Mouse (Mus musculus) CH12F3 (cell line): ENCODE data around the gene Myocd.

Experiments used
- in situ Hi-C: fragments of 300-500 bp; cut with MboI; formaldehyde crosslinking; loops from 2 replicates; pipeline ENCODE4 v1.14.3; 2020; ENCODE audit warnings: low sequenced_read_pairs

The Myocd gene

DNA sequence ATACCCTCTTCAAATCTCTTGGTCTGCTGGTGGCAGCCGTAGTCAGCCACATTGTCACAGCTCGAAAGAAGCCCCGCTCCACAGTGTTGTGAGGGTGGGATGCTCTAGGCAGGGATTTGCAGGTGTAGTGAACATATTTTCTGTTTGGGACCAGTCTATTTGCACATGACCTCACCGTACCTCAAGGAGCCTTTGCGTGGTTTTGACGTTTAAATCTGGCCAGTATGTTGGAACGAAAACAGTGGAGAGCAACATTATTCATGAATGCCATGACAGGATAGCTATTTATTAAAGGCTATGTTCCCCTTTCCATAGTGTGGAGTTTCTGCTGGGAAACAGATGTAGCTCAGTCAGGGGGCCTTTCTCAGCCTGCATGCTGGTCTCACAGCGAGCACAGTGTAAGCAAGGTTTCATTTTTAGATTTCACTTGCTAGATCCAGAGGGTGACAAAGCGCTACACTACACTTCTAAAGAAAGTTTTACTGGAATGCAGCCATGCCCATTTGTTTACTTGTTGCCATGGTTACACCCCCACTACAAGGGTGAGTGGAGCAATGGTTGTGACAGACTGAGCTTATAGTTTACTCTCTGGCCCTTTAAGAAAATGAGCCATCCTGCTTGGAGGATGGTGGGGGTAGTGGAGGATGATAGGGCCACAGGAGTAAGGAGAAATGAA lies 54.7 kb downstream of the Myocd start:
- in situ Hi-C loops, result no loop called here

DNA sequence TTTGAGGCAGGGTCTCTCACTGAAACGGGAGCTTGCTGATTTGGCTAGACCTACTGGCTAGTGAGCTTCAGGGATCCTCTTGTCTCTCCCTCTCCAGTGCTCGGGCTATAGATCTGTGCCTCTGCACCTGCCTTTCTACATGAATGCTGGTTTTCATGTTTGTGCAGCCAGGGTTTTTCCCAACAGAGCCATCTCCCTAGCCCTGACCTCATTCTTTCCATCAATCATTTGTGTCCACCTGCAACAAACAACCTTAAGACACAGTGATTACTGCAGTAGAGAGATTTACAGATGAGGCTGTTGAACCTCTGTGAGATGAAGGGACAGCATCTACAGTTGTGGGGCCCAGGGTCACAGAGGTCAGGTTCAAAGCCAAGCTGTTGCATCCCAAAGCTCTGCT lies 56.0 kb downstream of the Myocd start:
- in situ Hi-C loops, result no loop called here

DNA sequence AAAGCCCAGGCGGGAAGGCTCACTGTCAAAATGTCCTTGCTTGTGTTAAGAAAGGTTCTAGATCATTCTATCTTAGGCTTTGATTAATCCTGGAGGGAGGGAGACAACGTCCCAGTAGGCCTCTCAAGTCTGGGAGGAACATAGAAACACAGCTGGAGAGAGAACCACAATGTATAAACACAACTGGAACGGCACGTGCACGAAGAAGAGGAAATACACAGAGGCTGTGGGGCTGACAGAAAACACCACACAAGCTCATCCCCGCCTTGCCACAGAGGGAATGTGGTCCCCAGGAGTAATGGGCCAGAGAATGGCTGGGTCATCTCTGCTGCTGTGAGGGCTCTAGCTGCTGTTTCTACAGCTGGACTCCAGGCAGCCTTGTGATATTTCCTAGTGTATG lies 58.1 kb downstream of the Myocd start:
- in situ Hi-C loops, result no loop called here

DNA sequence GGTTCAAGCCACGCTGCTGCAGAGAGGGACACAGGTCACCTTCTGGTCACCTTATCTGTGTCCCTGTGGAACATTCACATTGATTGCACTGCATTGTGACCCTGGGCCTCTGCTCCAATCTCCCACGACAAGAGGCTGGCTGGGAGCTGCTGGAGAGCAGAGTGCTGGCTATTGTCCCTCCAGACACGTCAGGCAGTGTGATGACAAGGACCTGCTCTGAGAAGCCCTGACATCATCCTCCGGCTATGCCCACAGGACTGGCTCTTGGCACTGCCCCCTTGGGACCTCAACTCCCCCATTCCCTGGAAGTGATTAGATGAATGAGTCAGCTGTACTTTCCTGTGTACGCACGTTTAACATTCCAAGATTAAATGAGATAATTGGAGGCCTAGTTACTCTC lies 60.3 kb downstream of the Myocd start:
- in situ Hi-C loops, result no loop called here

DNA sequence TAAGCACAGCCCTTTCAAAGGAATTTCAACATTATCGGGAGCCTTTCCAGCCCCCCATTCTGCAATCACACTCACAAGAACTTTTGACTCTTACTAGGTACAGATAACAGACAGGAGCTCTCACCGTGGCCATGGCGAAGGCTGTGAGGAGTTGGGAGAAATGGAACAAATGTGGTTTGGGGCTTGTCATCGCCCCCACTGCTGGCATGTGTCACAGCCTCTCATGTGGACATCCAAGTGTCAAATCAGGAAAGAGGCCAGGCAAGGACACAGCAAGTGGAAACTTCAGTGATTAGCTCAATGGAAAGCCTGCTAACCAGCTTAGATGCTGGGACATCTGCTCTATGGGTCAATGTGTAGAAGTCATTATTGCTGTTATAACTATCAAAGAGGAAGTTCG lies 64.5 kb downstream of the Myocd start:
- in situ Hi-C loops, result no loop called here

GRCm38 (mm10) chr11:65204651-65205050 lies 65.1 kb downstream of the Myocd start:
- in situ Hi-C loops, result no loop called here

DNA sequence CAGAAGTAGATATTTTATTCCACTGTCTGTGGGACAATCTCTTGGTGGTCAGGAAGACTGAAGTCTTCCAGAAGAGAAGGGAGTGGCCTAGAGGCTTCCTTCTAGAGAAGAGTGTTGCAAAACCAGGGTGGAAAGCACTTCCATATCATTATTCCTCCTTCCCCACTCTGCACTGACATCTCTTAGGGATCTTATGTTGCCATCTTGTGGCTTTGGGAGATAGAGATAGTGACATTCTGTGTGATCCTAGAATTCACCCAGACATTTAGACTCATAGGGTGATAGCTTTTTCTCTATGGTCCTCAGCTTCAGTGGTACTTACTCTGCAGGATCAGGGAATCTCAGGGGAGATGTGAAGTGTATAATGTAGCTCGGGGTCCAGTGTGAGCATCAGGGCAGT lies 66.8 kb downstream of the Myocd start:
- in situ Hi-C loops, result no loop called here

DNA sequence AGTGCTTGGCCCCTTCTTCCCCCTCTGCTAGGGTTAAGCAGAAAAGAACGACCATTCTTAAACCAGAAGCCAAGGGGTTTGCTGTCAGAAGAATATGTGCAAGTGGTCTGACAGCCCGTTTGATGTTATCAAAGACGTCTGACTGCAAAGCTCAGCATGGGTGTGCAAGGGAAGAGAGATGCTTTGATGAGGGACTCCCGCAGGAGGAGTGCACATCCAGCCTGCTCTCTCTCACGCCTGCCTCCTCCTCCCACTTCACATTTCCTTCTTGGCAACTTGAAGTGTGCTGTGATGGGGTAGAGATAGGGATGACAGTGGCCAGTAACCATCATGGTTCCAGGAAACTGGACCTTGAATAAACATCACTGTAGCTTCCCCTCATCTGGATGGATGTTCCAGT lies 67.6 kb downstream of the Myocd start:
- in situ Hi-C loops, result no loop called here

DNA sequence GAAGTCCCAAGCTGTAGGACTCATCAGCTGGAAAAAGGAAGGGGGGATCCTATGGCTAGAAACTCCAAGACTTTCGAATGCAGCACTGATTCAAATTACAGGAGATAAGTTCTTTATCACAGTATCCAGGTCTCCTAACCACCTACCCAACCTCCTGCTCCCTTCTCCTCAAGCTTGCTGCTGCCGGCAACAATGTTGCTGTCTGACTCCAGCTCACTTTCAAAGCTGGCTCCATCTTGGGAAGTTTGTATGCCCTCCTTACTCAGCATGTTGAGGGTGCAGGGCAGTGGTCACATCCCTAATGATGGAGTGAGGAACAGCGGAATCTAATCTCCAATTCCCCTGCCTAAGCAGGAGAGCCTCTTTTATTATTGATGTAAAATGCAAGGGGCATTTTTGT lies 71.8 kb downstream of the Myocd start:
- in situ Hi-C loops, result no loop called here

- in situ Hi-C loops, result no loop called here
Measured at GRCm38 (mm10) chr11:65197280-65197679, 72.5 kb downstream of the Myocd start.

- in situ Hi-C loops, result no loop called here
Measured at GRCm38 (mm10) chr11:65186974-65187373, 82.8 kb downstream of the Myocd start.

- in situ Hi-C loops, result no loop called here
Measured at GRCm38 (mm10) chr11:65185114-65185513, 84.7 kb downstream of the Myocd start.

GRCm38 (mm10) chr11:65170121-65170750 lies 99.6 kb downstream of the Myocd start:
- in situ Hi-C loops, result no loop called here

- in situ Hi-C loops, result no loop called here
Measured at GRCm38 (mm10) chr11:65162767-65163120, 107.0 kb downstream of the Myocd start, which contains the start of gene Arhgap44. TSS of gene Arhgap44 (minus strand) at chr11:65162961.

DNA sequence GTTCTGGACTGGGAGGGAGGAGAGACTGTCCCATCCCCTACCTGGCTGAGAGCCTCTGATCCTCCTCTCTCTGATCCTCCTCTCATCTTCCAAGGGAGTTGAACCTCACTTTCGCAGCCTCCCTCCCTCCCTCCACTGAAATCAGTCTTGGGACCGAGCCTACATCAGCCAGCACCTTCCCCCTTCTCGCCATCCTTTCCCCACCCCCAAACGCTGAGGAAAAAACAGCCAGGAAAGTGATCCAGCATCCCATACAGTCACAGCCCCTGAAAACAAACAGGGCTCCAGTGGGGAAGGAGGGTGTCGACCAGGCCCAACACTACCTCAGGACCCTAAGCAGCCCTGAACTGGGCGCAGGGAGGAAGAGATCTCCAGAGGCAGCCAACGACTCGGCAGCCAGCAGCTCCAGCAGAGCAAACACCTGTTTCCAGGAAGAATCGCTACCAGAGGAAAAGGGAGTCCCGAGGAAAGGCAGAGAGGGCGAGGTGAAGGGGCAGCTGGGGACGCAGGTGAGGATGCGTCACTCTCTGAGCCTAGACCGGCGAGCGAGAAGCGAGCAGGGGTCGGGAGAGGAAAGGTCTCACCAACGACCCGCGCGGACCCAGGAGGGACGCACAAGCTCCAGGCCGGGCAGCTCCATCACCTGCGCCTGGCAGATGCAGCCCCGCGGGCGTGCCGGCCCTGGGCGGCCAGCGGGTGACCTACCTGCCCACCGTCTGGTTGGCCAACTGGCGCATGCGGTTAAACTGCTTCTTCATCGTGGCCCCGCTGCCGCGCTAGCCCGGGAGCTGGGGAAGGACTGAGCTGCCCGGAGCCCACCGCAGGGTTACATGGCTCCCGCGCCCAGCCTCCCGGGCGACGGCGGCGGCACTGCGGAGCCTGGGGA lies 107.7 kb downstream of the Myocd start:
- in situ Hi-C loops, result no loop called here

DNA sequence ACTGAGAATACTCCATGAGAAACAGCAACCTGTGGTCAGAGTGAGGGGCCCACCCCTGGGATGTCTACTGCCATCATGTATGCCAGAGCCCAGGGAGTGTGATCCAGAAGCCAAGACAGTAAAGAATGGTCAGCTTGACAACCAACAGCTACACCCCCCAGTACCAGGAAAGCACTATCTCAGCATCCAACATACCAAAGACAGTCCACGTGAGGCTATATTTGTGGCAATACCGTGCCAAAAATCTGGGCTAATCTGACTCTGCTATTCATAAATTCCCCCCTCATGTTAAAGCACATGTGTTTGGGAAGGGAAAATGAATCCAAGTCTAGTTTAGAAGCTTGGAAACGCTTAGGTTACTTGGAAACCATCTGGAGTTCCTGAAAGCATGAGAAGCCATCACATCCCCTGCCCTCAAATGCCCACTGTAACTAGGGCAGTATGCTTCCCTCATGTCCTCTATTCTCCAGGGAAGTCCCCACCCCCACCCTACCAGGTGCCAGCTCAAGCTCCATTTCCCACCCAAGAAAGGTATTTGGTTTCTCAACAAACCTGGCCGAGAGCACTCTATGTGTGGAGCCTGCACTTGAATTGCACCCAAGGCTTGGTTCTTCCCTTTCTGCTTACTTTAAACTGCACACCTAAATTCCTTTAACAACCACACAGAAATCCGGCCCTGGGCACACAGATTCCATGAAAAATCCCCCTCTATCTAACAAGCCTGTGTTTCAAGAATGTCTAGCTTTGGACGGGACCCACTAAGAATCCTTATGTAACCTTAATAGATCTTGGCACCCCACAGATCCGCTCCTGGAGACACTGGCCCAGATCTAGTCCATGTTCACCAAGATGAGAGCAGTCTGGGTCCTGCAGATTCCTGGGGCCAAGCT lies 108.6 kb downstream of the Myocd start:
- in situ Hi-C loops, result no loop called here

- in situ Hi-C loops, result no loop called here
Measured at GRCm38 (mm10) chr11:65159791-65160190, 110.0 kb downstream of the Myocd start, which contains the start of gene 1700086D15Rik. TSS of gene 1700086D15Rik (minus strand) at chr11:65159891.

DNA sequence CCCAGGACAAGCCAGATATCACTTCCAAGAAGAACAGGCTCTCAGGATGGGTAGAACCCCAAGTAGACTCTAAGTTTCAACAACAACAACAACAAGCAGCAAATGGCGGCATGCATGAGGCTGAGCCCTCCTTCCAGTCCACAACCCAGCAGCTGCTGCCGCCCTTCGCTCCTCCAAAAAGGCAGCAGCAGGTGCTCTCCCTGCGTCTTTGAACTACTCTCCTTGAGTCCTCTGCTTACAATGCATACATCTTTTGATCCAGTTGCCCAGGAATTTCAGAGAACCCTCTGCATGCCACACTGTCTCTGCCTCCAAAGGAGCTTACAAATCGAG lies 111.2 kb downstream of the Myocd start:
- in situ Hi-C loops, result no loop called here

DNA sequence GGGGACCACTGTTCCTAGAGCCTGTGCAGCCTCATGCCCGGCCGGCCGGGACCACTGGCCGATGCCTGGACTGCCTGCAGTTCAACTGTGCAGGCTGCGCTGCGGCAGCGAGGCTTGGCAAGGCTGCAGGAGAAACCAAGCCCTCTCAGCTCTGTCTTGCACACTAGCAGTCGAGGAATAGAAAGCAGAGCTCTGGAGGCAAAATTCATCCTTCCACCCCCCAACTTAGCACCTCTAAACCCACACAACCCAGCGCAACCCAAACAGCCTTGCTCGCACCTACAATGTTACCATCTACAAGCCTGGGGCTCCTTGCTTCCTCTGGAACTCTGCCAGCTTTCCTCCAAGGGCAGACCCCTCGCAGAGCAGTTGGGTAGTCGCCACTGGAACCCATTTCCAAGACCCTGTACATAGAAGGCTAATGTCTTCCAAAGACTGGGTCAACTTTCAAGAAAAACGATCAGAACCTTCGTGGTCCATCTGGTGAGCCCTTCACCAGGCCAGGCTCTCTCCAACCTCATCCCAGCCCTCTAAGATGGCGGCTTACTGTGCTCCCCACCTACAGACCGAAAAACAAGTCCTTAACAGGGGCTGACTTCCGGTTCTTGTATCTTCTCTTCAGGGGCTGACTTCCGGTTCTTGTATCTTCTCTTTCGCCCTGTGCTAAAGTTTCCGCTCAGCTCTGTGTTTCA lies 111.7 kb downstream of the Myocd start:
- in situ Hi-C loops, result no loop called here

GRCm38 (mm10) chr11:65153006-65153405 lies 116.8 kb downstream of the Myocd start:
- in situ Hi-C loops, result no loop called here
